Mouse (Mus musculus): Measurements from ENCODE around the gene Nfia.

The Nfia gene

GRCm38 (mm10) chr4:98061086-98061485, 288.6 kb downstream of the Nfia start:
- DNase-seq (ENCODE audit: low spot score): no peak

- DNase-seq (ENCODE audit: low spot score): no peak
Observed at GRCm38 (mm10) chr4:98063280-98063679, 290.7 kb downstream of the Nfia start.

- no peak for DNase-seq (ENCODE audit: low spot score)
Observed at GRCm38 (mm10) chr4:98076106-98076505, 303.6 kb downstream of the Nfia start.

GRCm38 (mm10) chr4:98076624-98077023, 304.1 kb downstream of the Nfia start:
- DNase-seq (ENCODE audit: low spot score): no peak

GRCm38 (mm10) chr4:98080586-98080985, 308.1 kb downstream of the Nfia start:
- DNase-seq (ENCODE audit: low spot score): no peak

- no peak for DNase-seq (ENCODE audit: low spot score)
Observed at GRCm38 (mm10) chr4:98081962-98082361, 309.4 kb downstream of the Nfia start.

GRCm38 (mm10) chr4:98082512-98082911, 310.0 kb downstream of the Nfia start:
- no peak for DNase-seq (ENCODE audit: low spot score)

GRCm38 (mm10) chr4:98085060-98085459, 312.5 kb downstream of the Nfia start:
- no peak for DNase-seq (ENCODE audit: low spot score)

GRCm38 (mm10) chr4:98086976-98087375, 314.4 kb downstream of the Nfia start:
- peak; percentile 11 for DNase-seq (ENCODE audit: low spot score)

GRCm38 (mm10) chr4:98089985-98090384, 317.5 kb downstream of the Nfia start:
- no peak for DNase-seq (ENCODE audit: low spot score)

GRCm38 (mm10) chr4:98090586-98090985, 318.1 kb downstream of the Nfia start:
- DNase-seq (ENCODE audit: low spot score): no peak

- DNase-seq (ENCODE audit: low spot score): peak; percentile 34
Observed at GRCm38 (mm10) chr4:98091368-98091827, 318.9 kb downstream of the Nfia start.

GRCm38 (mm10) chr4:98091901-98092472, 319.5 kb downstream of the Nfia start:
- no peak for DNase-seq (ENCODE audit: low spot score)

- no peak for DNase-seq (ENCODE audit: low spot score)
Observed at GRCm38 (mm10) chr4:98094112-98094805, 321.7 kb downstream of the Nfia start.

GRCm38 (mm10) chr4:98095060-98095459, 322.5 kb downstream of the Nfia start:
- no peak for DNase-seq (ENCODE audit: low spot score)

GRCm38 (mm10) chr4:98097013-98097566, 324.6 kb downstream of the Nfia start:
- DNase-seq (ENCODE audit: low spot score): no peak

- DNase-seq (ENCODE audit: low spot score): no peak
Observed at GRCm38 (mm10) chr4:98098663-98099062, 326.1 kb downstream of the Nfia start.

- no peak for DNase-seq (ENCODE audit: low spot score)
Observed at GRCm38 (mm10) chr4:98099433-98099832, 326.9 kb downstream of the Nfia start.

GRCm38 (mm10) chr4:98101153-98102096, 328.9 kb downstream of the Nfia start:
- no peak for DNase-seq (ENCODE audit: low spot score)

GRCm38 (mm10) chr4:98102625-98103336, 330.2 kb downstream of the Nfia start:
- DNase-seq (ENCODE audit: low spot score): no peak

GRCm38 (mm10) chr4:98103337-98103666, 330.8 kb downstream of the Nfia start:
- no peak for DNase-seq (ENCODE audit: low spot score)

GRCm38 (mm10) chr4:98104161-98104560, 331.6 kb downstream of the Nfia start:
- DNase-seq (ENCODE audit: low spot score): peak; percentile 37

All from urinary bladder, postnatal 14 days (tissue).